Mouse (Mus musculus) naive thymus-derived CD4-positive, alpha-beta T cell, adult 2 months (primary cell): ENCODE results near the gene Mrps34.
A peak's percentile ranks its signal among the peaks of the same experiment; 100 is the strongest.

Experiments
- DNase-seq: peaks from one replicate; pipeline ENCODE4 v3.0.0-alpha.2; 2011; ENCODE audit warnings: low read depth

The Mrps34 gene

DNA sequence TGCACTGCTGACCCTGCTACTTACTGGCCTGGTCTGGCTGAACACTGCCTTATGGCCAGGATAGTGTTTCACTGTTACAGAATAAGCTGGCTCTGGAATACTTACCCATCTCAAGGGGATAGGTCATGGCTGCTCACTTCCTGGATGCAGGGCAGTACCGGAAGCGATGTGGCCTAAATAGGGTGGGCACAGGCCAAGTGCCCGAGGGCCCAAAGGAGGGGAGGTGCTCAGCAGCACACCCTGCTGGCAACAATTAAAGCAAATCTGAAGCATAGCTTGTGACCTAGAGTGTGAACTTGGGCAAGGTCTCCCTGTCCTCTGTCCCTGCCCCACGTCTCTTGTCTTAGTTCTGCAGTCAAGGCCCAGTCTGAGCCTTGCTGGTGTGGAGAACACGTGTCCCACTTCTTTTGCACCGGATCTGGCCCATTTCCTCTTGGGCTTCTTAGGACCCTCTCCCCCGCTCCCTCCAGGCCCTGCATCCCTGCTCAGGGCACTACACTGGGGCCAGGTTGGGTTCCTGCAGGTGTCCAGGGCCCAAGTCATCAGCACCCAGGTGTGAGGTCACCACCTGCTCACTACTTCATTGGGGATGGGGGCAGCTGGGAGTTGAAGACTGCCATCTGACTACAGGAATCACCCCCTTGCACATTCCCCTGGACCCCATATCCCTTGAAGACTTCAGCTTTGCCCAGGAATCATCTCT lies 13.0 kb upstream of the Mrps34 start:
- peak; percentile 50 for DNase-seq

DNA sequence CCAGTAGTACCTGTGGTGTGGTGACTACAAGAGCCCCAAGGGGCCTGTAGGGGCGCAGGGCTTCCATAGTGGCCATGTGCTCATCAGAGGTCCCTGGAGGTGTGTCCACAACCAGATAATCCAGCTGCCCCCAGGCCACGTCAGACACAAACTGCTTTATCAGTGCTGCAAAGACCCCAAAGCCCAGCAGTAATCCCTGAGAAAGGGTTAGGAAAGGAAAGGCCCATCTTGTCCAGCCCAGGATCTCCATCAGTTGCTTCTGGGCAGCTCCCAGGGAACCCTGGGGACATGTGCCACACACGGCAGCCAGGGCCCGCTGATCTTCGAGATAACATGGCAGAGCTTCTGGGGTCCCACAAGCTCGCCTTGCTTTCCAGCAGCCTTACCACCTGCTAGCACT lies 10.5 kb upstream of the Mrps34 start:
- DNase-seq, result no peak

DNA sequence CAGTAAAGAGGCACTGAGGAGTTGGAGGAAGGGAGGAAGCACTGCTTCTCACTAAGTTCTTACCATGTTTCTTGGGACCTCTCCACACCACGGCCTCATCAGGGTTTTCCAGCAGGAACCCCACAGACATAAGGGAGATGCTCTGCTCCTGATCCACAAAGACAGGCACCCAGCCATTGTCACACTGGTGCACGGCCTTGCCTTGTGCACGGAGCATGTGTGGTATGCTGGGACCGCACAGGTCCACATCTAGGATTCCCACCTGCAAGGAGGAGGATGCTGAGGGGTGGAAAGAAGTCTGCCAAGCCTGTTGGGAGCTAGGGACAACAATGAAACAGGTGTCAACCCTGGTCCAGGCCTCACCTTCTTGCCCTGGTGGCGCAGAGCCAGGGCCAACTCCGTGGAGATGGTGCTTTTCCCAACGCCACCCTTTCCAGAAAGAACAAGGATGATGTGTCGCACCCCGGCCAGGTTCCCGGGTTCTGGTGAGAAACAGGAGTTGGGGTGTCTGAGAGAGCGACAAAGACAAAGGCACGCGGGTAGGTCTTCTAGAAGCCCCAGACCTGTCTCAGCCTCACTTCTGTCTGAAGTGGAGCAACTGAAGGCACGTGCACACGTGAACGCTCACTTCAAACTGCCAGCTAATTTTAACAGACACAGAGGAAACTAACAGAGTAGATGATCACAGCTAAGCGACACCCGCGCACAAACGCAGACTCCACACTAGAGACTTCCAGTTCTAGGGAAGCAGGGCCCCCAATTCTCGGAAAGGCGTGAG lies 9.4 kb upstream of the Mrps34 start:
- no peak for DNase-seq

DNA sequence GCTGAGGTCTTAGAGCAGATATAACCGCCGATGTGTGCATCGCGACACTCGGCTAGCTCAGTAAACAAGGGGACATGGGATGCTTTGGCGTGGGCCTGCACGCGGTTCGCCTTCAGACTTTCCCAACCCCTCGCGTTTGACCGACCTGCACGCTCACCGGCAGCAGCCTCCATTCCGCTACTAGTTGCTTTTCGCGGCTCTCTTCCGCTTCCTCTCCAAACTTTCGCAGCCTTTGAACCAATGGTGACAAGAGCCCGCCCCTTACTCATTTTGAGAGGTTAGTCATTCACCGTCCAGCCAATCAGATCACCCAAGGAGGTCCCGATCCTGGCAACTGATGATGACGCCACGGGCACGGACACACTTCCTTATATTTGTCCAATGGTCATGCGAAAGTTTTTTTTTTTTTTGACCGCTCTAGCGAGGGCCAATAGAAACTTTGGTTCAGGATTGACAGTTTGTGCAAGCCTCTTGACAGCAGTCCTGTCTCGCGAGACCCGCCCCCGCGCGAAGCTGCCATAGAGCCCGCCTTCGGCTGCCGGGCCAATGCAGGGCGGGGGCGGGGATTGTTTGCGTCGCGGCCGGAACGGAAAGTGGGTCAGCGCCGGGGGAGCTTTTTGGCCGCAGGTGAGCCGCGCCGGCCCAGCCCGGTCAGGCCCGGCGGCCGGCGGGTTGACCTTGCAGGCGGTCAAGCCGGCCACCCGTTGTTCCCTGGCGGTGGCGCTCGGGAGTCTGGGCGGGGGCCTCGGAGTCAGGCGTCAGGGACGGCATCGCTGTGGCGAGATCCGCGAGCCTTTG lies 8.6 kb upstream of the Mrps34 start, which contains the start of the genes Nubp2 and Spsb3:
Nubp2 (minus strand) TSS at position 216 of the 798 bp plus-strand sequence.
Spsb3 (plus strand) TSS at position 510 of the 798 bp plus-strand sequence.
- peak; percentile 98 for DNase-seq

DNA sequence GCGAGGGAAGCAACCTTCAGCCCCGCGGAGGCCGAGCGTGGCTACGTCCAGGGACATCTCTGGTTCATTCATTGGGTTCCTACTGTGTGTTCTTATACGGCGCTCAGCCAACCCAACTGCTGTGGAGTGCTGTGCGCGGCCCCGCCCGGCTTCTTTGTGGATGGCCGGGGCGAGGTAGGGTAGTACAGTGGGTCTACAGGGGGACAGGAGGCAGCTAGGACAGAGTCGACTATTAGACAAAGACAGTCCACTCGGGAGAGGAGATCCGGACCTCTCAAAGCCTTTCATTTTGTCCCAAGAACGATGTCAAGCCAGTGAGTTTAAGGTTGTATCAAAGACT lies 8.0 kb upstream of the Mrps34 start:
- DNase-seq, result no peak

DNA sequence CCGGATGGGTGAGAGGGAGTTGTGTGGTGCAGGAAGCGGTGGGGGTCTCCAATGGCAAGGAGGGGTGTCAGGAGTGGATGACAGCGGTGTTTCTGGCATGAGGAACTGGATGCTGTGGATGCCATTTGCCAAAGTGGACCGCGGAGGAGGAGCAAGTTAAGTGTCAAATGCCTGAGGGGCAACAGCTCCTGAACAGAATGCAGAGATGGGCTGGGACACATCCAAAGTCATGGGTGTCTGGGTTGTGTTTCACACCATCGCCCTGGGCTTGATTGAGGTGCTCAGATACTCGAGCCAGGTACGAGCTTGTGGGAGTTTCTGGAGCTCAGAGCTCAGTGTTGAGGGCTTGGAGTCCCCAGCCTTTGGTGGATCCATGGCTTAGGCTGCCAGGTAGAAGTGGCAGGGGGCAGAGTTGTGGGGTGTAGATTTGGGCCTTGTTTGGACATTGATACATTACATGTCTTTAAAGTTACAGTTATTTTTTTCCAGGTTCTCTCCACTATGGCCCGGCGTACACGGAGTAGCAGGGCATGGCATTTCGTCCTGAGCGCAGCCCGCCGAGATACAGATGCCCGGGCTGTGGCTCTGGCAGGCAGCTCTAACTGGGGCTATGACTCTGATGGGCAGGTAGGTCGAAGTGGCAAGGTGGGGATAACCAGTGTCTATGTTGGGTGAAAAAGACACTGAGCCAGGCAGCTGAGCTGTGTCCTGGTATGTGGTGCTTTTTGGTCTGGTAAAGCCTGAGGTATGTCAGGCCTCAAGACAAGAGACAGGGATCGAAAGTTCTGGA lies 7.4 kb upstream of the Mrps34 start:
- no peak for DNase-seq

DNA sequence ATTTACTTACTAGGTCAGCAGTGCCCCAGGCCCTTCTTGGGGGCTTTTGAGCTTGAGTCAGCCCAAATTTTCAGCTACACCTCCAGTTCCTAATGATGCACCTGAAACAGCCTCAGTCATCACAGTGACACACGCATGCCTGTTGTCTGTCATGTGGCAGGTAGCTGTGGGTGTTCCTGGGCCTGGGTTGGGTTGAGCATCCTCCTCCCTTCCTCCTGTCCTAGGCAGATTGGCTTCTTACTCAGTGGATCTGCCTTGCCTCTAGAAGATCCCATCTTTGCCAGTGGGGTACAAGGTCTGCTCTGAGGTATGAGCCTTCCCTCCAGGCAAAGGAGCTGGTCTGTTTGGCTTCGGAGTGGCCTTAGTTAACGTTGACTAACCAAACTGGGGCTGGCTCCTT lies 6.1 kb upstream of the Mrps34 start:
- DNase-seq, result no peak

DNA sequence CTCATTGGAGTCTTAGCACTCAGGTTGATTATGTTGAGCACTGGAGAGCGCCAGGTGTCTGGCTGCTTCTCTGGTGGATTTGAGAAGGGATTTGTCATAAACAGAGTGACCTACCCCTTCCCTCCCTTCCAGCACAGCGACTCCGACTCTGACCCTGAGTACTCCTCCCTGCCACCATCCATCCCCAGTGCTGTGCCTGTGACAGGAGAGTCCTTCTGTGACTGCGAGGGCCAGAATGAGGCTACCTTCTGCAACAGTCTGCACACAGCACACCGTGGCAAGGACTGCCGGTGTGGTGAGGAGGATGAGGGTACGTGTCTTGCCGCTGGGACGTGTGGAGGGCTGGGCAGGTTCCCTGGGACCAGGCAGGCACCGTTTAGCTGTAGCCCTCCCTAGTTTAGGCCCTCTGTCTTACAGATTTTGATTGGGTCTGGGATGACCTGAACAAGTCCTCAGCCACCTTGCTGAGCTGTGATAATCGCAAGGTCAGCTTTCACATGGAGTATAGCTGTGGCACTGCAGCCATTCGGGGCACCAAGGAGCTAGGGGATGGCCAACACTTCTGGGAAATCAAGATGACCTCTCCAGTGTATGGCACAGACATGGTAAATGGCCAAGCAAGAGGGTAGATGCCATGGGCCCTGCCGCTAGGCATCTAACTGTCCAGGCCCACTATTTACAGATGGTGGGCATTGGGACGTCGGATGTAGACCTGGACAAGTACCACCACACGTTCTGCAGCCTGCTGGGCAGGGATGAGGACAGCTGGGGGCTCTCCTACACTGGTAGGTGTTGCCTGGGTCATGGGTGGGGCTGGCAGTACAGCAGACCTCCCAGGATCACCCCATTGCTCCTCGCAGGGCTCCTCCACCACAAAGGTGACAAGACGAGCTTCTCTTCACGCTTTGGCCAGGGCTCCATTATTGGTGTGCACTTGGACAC lies 4.5 kb upstream of the Mrps34 start:
- no peak for DNase-seq

DNA sequence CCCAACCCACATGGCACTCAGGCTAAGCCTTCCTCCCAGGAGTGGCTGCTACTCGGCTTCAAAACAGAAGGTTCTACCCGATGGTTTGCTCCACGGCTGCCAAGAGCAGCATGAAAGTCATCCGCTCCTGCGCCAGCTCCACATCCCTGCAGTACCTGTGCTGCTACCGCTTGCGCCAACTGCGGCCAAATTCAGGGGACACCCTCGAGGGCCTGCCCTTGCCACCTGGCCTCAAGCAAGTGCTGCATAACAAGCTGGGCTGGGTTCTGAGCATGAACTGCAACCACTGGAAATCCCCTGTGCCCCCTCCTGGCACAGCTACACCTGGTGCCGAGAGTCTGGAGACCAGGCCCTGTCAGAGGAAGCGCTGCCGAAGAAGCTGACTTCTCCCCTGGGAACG lies 3.6 kb upstream of the Mrps34 start:
- no peak for DNase-seq

DNA sequence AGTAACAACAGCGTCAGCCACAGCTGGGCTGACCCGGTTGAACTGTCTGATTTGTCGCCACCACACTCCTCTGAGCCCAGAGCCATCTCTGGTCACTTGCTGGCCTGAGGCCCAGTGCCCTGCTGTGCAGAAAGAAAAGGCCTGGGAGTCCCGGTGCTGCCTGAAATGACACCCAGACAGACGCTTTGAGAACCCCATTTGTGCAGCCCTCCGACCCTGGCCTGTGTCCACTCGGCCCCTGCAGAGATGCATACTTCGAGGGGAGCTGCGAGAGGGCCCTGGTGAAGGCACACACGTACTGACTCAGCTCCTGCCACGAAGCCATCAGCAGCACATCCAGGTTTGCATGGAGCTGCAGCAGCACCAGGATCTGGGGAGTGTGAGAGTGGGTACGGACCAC lies 2.1 kb upstream of the Mrps34 start:
- no peak for DNase-seq

DNA sequence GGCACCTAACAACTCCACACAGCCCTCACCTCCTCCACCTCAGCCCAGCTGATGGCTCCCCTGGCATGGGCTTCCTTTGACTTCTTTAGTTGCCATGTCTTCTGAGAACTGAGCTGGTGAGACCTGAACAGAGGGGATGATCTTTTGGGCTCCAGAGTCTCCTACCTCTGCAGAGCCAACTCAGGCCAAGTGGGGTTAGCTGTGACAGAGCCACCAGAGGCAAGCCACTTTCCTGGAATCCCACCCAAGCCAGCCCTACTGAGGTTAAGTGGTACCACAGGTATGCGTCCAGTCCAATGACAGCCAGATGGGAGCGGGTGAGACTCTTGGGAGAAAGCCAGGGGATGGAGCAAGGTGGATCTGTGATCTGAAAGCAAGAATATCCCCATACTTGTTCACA lies 1.6 kb upstream of the Mrps34 start:
- no peak for DNase-seq

DNA sequence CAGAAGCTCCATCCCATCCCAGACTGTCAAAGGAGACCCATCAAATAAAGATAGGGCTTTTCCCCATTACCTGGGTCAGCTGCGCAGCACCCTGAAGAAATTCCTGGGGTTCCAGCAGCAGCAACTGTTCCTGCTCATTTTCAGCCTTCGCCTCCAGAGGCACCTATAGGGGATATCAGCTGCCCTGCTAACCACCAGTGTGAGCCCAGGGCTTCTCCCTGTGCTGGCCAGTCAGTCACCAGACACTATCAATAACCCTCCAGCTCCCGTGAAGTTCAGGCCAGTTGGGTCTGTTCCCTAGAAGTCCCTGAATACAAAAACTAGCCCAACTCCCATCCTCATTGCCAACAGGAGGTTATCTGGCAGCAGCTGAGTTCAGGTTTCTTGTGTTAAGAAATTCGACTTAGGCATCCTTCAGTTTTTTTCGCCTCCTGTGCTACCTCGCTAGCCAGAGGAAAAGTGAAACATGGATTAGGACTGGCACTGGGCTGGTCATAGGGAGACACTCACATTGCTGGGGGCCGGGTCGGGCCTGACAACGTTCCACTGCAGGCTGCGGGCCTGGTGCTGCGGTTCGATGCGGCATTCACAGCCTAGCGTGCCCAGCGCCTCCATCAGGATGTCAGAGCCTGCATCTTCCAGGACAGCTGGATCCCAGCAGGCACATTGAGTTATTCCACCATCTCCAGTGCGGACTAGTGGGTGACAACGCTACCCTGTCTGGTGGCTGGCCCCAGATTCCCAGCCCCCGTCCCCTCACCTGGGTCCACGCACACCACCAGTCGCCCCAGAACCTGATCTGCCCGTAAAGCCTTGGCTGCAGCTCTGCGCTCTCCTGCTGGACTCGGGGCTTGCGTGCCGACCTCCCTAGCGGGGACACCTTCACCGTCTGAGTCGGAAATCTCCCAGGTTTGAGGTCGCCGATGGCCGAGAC lies 588 bp upstream of the Mrps34 start:
- no peak for DNase-seq

DNA sequence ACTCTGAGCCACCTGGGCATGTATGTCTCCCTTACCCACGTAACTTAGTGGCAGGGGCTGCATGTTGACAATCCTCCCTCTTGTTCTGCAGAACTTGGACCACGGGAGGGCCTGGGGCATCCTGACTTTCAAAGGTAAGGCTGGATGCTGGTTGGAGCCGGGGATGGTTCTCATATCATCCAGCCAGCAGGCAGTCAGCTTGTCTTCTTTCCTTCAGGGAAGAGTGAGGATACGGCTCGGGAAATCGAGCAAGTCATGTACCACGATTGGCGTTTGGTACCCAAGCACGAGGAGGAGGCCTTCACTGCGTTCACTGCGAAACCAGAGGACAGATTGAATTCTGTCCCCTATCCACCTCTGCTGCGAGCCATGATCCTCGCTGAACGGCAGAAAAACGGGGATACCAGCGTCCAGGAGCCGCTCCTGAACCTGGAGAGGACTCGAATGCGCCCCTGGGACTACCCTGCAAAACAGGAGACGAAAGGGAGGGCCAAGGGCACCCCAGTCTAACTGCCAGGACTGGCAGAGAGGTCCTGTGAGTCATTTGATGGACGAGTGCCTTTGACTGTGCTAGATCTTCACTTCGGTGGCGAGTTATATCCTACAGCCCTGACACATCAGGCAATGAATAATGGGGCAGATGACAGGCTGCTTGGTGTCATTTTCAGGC lies 790 bp downstream of the Mrps34 start:
- DNase-seq, result no peak

DNA sequence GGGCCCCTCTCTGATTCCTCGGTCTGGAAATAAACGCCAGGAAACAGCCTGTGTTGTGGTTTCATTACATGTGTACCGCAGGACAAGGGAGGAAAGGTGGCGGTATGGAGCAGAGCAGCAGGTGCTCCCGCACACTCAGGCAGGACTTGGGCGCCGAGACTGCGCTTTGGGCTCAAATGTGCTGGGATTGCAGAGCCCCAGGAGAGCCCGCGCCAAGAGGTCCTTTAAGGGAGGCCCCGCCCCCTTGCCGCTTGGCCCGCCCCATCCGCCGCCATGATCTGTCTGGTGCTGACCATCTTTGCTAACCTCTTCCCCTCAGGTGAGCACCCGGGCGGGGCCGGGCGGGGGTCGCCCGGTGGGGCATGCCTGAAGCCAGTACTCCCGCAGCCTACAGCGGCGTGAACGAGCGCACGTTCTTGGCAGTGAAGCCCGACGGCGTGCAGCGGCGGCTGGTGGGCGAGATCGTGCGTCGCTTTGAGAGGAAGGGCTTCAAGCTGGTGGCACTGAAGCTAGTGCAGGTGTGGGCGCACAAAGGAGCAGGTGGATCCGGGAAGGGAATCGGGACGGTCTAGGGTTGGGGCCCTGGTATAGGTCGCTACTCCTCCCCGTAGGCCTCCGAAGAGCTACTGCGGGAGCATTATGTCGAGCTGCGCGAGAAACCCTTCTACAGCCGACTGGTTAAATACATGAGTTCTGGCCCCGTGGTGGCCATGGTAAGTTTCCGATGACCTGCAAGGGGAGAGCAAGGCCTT lies 1.5 kb downstream of the Mrps34 start, which contains the start of gene Nme3:
Nme3 (plus strand) TSS at position 260 of the 752 bp plus-strand sequence.
- DNase-seq, result peak; percentile 75

DNA sequence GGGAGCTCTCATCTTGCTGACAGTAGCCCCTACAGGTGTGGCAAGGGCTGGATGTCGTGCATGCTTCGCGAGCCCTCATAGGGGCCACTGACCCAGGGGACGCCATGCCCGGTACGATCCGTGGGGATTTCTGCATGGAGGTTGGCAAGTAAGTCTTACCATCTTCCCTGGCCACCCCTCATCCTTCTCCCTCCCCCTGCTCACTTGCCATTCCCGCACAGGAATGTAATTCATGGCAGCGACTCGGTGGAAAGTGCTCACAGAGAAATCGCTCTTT lies 2.0 kb downstream of the Mrps34 start:
- DNase-seq, result no peak

DNA sequence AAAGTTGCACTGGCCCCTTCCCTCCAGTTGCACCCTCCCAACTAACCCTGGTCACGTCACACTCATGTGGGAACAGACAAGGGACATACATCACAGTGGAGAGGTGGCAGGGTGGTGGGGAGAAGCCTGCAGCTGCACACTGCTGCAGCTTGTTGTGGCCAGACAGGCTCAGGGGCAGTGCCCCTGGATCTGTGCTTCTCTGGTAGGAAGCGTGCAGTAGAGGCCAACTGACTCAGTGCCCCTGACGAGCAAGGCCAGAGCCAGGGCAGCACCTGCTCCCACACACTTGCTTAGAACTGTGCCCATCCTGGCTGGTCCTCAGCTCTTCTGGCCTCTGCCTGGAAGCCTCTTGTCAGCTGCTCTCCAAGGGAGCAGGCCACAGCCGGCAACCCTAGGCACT lies 2.7 kb downstream of the Mrps34 start:
- no peak for DNase-seq

DNA sequence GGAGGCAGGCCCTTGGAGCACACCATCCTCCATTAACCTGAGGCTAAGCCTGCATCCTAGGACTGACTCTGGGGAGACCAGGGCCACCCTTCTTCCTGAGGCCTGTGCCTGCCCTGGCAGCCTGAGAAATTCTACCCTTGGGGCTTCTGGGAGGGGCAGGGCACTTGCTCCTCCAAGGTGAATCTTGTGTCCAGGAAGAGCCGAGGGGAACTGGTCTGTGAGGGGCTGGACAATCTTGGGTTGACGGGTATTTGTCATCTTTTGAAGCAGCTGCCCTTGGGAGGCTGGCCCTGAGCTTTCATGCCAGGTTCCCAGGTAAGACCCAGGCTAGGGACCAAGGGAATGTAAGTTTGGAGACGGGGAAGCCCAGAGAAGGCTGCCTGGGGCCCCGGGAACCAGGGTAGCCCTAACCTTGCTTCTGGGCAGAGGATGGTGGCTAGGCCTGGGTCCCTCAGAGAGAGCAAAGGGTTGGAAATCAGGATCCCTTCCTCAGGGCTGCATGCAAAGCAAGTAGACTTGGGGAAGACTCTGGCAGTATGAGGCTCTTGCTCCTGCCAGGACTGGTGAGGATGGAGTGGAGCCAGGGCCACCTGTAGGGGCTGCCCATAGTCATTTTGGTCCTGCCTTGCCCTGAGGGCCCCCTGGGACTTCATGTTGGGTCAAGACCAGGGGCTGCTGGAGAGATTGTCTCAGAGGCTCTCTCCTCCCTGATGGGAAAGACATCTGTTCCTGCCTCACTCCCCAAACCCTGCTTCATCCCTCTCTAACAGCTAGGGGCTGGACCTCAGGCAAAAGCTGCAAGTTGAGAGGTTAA lies 3.3 kb downstream of the Mrps34 start:
- no peak for DNase-seq

DNA sequence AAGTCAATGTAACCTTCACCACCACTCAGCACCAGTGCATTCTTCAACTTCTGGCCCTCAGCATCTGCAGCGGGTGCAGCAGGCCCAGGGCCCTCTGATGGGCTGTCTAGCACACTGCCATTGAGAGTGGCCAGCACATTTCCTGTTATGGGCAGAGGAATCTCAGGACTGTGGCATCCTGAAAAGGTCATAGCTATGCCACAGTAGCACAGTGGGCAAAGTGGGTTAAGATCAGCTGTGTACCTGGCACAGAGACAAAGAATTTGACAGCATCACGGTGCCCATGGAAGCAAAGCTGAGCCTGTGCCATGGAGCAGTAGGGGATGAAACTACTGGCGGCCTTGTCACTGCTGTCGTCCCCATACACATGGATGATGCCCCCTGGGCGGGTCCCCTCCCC lies 4.2 kb downstream of the Mrps34 start:
- no peak for DNase-seq
